Mouse (Mus musculus) NIH3T3 (cell line): Measurements from ENCODE around the gene Tas2r135.
A peak's percentile ranks its signal among the peaks of the same experiment; 100 is the strongest.

Experiments
- DNase-seq: peaks from one replicate; pipeline ENCODE4 v3.0.0-alpha.2; 2012; ENCODE audit warnings: low read depth

Tas2r135 gene

DNA sequence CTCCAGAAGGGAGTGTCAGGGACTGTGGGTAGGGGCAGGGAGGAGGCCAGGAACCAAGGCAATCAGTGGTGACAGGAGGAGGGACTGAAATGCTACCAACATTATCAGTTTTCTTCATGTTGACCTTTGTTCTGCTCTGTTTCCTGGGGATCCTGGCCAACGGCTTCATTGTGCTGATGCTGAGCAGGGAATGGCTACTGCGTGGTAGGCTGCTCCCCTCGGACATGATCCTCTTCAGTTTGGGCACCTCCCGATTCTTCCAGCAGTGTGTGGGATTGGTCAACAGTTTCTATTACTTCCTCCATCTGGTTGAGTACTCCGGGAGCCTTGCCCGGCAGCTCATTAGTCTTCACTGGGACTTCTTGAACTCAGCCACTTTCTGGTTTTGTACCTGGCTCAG, 29.2 kb downstream of the Tas2r135 start, which contains the start of gene Tas2r126:
Tas2r126 (plus strand) TSS at position 90 of the 400 bp plus-strand sequence.
- peak; percentile 35 for DNase-seq

- DNase-seq, result no peak
Measured at GRCm38 (mm10) chr6:42435490-42435889, 30.3 kb downstream of the Tas2r135 start.

GRCm38 (mm10) chr6:42441395-42441794, 36.2 kb downstream of the Tas2r135 start:
- no peak for DNase-seq

DNA sequence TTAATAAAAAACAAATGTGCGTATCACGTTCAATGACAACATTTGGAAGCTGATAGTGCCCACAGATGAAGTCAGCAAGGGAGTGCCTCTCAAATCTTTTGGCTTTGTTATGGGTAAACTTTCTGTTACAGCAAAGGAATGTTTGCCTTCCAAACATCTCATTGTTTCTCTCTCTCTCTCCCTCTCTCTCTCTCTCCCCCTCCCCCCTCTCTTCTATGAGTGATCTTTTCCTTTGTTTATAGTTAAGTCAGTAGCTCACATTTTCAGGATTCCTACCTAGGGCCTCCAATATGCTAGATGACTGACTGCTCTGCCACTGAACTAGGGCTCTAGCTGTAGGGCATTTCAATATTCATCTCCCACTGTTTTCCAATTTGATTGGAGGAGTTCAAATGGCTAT, 39.3 kb downstream of the Tas2r135 start:
- DNase-seq, result peak; percentile 36

- DNase-seq, result no peak
Measured at GRCm38 (mm10) chr6:42447381-42447780, 42.1 kb downstream of the Tas2r135 start.
